Mouse (Mus musculus): ENCODE results near the gene Klhdc3.

Gene Klhdc3

DNA sequence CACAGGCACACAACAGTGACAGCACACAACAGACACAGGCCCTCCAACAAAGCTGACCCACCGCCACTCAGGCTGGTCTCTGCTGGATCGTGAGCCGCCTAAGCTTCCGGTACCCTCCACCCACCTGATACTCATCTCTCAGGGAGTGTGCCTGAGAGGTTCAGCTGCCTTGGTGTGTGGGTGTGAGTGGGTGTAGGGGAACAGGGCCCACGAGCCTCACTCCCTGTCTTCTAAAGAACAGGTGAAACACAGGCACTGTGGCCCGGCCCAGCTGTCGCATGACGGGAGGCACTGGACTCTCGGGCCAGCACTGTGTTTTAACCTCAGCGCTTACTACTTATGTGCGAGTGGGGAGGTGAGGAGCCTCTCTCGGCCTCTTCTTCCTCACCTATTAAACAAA lies 21.4 kb upstream of the Klhdc3 start:
- no peak for DNase-seq (ENCODE audit: low spot score in 2 of 2)

DNA sequence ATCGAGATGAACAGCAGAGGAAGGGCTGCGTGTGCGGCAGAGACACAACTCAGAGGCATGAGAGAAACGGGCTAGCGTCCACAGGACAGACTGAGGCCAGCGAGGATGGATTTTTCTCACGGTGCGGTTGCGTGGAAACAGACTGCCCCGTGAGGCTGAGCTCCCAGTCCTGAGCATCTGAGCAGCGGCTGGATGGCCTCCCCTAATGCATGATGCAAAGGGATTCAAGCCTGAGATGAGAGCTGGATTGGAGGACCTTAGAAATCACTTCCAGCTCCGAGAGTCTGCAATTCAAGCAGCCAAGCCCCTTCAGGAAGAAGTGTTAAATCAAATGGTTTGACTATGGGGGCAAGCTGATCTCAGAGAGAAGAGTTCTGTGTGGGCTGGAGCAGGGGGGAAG lies 20.8 kb upstream of the Klhdc3 start:
- DNase-seq (ENCODE audit: low spot score in 2 of 2) = no peak

DNA sequence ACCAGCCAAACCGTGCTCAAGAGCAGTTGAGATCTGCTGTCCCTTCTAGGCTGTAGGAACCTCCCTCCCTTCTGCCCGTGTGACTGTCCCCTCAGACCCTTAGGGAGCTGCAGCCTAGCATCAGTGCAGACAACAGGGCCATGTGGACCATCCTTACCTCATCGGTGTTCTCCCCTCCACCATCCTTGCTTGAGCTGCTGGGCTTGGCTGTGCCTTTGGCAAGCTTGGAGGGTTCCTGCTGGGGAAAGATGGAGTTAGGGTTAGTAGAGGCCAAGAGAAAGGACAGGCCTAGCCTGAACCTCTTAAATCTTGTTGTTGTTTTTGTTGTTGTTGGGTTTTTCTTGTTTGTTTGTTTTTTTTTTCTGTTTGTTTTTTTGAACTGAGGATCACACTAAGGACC lies 19.2 kb upstream of the Klhdc3 start:
- DNase-seq (ENCODE audit: low spot score in 2 of 2) = no peak

DNA sequence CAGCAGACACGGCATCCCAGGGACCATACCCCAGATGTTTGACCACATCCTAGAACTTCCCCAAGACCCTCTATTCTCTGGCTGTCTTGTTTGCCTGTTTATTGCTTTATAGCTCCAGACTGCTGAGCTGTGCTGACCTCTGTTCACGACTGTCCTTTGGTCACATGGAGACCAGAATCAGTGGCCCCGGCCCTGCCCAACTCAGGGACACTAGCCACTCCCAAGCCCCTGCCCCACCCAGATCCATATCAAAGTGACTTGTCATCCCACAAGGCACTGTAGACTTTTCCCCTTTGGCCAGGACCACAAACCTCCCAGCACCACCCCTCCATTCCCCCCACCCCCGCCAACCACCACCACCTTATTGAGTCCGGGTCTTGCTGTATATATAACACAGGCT lies 18.5 kb upstream of the Klhdc3 start:
- no peak for DNase-seq (ENCODE audit: low spot score in 2 of 2)

DNA sequence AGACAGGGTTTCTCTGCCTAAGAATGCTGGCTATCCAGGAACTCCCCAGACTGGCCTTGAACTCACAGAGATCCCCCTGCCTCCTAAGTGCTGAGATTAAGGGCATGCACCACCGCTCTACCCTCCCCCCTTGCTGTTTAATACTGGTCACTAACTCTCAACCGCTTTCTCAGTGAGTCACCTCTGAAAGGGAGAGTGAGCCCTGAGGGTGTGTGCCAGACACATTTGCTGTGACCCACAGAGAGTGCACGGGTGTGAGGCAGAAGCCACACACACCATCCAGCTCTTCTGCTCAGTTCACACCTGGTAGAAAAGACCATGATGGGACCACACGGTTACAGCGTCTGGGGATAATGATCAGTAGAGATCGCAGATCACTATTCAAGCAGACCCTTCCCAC lies 17.8 kb upstream of the Klhdc3 start:
- no peak for DNase-seq (ENCODE audit: low spot score in 2 of 2)

DNA sequence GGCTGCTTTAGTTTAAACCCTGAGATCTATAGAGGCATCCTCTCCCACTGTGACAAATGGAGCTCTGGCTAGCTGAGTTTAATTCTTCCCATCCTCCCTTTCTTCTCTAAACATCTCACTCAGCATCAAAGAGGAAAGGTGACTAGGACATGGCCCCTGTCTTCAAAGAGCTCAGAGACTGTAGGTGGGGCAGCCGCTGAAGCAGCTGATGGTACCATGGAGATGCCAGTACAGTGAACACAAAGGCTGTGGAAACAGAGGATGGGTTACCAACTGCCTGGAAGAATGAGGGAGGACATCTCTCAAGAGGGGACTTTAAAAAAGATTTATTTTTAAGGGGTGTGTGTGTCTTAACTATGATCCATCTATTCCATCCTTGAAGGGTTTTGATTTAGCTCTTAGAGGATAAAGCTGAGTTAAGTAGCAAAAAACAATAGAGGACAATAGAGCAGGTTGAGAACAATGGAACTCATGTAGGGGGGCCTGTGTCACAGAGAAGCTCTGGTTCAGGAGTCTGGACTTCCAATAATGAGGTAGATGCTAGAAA lies 13.9 kb upstream of the Klhdc3 start:
- DNase-seq (ENCODE audit: low spot score in 2 of 2) = no peak

DNA sequence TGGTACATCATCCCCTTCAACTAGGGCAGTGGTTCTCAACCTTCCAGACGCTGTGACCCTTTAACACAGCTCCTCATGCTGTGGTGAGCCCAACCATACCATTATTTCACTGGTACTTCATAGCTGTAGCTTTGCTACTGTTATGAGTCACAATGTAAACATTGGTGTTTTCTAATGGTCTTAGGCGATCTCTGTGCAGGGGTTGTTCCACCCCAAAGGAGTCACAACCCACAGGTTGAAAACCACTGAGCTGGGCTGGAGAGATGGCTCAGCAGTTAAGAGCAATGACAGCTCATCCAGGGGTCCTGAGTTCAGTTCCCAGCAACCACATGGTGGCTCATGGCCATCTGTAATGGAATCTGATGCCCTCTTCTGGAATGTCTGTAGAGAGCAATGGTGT lies 10.7 kb upstream of the Klhdc3 start:
- no peak for DNase-seq (ENCODE audit: low spot score in 2 of 2)

DNA sequence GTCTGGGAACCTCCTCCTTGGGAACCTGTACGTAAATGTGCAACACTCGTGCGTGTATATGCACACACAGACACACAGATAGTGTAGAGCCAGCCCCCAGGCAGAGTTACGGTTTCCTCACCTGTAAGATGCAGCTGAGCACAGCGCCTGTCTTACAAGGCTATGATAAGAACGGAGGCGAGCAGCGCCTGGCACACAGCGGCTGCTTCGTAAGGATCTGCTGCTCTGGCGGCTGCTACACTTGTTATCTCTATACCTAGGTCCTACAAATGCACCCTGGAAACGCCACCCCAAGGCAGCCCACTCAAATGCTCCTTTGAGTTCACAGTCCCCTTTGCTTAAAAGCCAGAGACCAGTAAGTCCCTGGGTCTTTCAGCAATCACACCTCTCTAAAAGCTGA lies 10.0 kb upstream of the Klhdc3 start:
- peak in 1 of 2 experiments; percentile 12 for DNase-seq (ENCODE audit: low spot score in 2 of 2)

DNA sequence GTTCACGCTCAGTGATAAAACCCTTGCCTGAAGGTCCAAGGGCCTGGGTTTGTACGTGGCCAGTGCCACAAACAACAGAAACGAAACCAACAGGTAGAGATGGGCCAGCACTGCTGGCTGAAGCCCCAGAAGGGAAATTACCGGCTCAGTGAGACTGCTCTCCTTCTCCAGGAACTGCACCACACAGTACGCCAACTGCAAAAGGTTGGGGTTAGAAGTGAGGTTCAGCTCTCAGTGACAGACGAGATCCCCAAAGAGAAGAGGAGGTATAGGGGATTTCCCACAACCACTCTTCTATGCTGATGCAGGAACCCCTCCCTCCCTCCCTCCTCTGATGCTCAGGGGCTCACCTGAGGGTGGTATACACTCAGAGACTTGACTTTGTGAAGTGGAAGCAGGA lies 5.2 kb upstream of the Klhdc3 start:
- DNase-seq (ENCODE audit: low spot score in 2 of 2) = no peak

DNA sequence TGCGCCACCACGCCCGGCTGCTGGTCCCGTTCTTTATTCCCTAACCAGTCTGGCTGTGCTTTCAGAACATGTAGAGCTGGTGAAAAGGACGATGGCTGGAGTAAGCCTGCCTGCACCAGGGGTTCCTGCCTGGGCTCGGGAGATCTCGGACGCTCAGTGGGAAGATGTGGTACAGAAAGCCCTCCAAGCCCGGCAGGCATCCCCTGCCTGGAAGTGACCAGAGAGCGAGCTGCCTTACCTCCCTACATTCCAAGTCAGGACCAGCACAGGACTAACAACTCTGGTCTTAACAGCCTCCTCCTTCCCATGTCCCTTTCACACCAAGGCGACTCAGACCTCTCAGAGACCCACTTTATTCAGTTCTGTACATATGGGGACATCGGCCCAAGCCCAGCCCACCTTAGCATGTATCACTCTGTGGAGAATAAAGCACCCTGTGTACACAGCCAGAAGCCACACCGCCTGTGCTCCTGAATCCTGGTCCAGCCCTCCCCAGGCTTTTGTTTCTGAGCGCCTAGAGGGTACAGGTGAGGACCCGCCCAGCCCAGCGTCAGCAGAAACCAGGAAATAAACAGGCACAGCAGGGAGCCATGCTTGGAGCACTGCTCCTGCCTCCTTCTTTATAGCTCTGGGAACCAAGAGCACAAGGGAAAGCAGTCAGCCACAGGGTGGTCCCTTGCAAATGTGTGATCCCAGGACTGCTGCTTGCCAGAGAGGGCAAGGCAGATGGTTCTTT lies 2.1 kb upstream of the Klhdc3 start:
- no peak for DNase-seq (ENCODE audit: low spot score in 2 of 2)

DNA sequence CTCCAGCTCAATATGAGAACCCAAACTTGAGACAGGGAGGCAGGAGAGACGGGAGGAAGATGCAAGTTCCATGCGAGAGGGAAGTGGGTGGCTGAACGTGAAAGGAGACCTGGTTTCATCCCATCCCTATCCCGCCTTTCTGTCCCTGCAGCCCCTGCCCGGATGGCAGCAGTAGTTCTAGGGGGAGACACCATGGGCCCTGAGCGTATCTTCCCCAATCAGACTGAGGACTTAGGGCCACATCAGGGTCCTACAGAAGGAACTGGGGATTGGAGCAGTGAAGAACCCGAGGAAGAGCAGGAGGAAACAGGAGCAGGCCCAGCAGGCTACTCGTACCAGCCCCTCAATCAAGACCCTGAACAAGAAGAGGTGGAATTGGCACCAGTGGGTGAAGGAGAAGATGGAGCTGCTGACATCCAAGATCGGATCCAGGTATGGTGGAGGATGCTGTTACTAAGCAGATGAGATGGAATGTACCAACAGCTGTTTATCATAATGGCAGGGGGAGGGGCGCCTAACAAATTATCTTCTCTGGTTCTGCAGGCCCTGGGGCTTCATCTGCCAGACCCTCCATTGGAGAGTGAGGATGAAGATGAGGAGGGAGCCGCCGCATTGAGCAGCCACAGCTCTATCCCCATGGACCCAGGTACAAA lies 878 bp upstream of the Klhdc3 start:
- peak in 1 of 2 experiments; percentile 31 for DNase-seq (ENCODE audit: low spot score in 2 of 2)

DNA sequence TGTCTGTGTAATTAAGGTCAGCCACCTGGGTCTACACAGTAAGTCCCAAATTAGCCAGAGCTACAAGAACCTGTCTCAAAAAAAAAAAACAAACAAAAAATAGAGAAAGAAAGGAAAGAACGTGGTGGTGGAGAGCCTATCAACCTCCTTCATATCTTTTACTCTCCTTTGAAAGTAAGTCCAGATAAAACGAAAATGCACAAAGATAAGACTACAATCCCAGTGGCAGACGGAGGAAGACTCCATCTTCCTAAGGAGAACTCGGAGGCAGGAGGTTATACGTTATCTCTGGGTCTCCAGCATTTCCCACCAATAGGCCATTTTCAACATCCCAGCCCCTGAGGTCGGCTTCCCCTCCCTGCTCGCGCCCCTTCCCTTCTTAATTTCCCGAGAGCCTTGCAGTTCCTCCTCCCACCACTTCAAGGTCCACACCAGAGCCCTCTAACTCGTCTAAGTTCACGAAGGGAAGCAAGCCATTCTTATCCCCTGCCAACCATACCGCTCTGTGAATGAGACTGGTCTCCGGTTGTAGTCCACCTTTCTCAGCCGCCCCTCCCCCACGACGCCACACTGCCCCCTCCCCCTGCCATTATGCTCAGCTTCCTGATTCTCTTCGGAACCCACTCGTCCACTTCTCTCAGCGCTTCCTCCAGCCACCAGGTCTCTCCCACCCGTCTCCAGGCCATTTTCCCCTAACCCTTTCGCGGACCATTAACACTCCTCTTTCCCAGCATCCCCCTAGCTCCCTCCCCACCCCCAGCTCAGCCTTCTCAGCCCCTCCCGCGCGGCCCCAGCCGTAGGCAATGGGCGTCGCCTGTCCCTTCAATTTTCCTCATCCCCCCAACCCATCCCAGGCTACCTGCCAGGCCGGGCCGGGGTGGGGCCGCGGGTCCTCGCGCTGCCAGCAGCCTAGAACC lies 613 bp downstream of the Klhdc3 start:
- DNase-seq (ENCODE audit: low spot score in 2 of 2) = peak; percentile 31 to 68

DNA sequence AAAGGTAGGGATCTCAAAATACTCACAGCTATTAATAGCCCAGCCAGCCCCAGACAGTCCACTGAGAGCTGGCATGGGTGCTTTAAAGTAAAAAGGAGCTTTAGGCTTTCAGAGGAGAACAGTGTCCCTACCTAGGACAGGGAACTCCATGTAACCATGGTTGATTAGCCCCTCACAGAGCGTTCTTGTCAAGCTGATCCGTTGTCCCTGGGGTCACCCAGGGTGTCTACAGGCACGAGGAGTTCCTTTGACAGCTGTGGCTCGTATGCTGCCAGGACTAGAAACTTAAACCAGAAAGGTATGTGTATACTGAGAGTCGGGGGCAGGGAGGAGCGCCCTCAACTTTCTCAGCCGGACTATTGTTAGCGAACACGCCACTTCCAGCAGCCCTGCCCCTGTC lies 1.8 kb downstream of the Klhdc3 start:
- DNase-seq (ENCODE audit: low spot score in 2 of 2) = no peak

DNA sequence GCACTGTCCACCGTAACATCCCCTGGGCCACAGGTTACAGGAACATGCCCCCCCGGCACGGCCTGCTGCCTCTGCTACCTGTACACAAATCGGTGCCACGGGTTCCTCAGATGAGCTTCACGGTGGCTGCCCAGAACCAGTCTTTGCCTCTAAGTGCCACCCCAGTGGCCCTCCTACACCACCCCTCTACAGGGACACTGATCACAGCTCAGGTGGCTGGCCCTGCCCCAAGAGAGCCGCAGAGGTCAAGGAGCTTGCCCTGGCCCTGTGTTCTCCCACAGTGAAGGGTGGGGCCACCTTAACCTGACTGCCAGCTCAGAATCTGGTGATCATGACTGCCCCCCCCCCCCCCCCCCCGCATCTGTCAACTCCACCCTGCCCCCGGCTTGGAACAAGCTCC lies 2.3 kb downstream of the Klhdc3 start, which contains the start of gene Mea1:
TSS of gene Mea1 (plus strand) at position 378 of the 400 bp plus-strand sequence.
- DNase-seq (ENCODE audit: low spot score in 2 of 2) = no peak

DNA sequence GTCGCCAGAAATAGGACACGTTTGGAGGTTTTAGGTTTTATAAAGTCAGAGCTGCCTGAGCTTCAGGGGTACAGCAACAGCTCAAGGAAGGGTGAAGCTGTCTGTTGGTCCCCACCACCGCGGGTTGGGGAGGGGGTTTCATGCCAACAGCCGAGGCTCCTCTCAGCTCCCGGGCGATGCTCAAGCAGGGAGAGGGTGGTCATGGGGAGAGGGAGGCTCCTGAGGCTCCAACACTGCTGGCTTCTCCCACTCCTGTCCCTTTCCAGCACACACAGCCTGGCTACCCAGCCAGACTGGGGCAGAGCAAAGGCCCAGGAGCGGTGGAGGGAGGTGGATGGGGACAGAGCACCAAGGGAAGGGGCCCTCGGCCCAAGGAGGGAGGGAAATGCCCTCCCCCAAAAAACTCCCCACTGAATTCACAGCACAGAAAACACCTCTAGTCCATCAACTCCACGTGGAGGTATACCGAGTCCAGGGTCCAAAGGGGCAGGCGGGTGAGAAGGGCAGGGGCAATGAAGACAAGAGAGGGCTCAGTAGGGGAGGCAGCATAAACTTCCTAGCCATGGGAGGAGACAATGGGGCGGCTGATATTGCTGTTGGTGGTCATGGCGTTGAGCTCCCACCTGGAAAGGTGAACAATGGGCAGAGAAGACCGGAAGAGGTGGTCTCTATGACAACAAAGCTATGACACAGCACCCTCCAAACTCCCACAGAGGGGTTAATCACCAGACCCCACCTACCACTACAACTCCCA lies 6.0 kb downstream of the Klhdc3 start:
- DNase-seq (ENCODE audit: low spot score in 2 of 2) = no peak

DNA sequence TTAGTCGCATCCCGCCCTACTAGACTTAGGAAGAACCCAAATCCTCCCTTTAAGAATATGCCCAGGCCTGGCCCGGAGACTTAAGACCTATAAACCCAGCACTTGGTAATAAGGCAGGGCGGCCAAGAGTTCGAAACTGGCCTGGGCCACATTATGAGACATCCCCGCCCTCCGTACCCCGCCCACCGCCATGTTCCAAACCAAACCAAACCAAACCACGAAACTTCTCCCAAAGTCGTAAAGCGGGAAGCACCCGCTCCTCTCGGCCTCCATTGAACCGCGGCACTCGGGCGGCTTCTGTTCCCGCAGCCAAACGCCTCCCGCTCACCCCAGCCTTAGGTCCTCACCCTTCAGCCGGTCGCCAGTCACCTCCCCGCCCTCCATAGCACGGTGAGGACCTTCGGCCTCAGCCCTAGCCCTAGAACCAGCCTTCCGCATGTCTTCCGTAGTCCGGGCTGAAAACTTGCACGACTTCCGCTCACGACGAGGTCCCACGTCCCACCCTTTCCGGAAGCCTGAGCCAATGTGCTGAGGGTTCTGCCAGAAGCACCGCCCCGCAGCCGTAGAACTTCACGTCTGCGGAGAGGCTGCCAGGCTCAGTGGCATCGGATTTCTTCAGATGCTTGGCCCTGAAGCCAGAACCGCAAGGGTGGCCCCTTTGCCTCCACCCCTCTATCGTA lies 6.7 kb downstream of the Klhdc3 start, which contains the start of gene Rrp36:
TSS of gene Rrp36 (minus strand) at position 503 of the 680 bp plus-strand sequence.
- peak; percentile 76 to 92 for DNase-seq (ENCODE audit: low spot score in 2 of 2)

DNA sequence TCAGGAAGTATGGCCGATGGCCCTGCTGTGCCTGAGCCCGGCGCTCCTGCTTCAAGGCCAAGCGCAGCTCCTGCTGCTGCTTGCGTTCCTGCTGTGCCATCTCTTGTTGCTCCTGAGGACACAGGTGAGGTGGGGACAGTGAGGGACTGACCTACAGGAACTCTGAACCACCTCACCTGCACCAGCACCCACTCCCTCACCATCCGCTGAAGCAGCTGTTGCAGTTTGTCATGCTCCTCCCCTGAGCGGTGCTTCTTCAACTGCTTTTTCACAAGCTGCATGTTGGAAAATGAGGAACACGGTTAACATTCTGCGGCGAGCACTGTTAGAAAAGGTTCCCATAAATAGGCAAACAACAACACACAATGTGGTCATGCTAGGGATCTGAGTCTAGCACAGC lies 10.8 kb downstream of the Klhdc3 start:
- DNase-seq (ENCODE audit: low spot score in 2 of 2) = no peak

DNA sequence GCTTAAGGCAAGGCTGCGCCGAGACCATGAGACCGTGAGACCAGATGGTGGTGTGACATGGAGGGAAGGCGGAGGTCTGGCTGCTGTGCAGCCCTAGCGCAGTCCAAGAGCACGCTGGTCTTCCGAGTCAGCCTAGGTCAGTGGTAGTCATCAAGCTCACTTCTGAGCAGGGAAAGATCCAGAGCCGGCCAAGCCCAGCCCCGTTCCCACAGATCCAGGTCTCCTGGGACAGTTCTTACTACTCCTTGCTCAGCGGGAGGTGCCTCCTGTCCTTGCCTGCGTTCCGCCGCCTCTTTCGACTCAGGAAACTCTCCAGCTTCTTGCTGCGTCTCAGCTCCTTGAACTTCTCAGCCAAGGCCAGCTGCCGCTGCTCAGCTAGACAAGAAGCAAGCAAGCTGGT lies 13.0 kb downstream of the Klhdc3 start:
- no peak for DNase-seq (ENCODE audit: low spot score in 2 of 2)

DNA sequence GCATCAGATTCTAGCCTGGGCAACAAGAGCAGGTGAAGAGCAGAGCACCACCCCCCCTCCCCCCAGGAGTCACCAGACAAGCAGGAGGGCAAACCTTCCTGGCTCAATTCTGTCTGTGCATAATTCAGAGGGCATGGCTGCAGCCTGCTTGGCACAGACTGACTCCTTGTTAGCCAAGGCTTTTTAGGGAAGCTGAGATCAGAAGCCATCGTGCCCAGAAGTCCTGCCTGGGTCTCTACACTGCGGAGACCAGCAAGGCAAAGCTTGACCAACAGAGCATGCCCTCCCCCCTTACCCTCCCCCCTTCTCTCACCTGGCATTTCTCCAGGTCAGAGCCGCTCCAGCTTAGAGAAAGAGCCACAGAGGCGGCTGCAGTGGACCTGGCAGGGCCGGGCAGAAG lies 18.0 kb downstream of the Klhdc3 start:
- DNase-seq (ENCODE audit: low spot score in 2 of 2) = no peak

DNA sequence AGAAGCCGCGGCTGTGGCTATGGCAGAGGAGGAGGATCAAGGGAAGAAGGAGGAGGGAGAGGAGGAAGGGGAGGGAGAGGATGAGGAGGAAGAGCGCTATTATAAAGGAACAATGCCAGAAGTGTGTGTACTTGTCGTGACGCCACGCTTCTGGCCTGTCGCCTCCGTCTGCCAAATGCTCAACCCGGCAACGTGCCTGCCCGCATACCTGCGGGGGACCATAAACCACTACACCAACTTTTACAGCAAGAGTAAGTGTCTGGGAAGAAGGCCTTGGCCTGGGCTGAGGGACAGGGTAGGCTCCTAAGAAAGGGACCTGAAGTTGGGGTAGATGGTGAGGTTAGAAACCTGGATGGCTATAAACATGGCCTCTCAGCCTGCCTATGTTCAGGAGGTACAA lies 18.7 kb downstream of the Klhdc3 start:
- no peak for DNase-seq (ENCODE audit: low spot score in 2 of 2)

DNA sequence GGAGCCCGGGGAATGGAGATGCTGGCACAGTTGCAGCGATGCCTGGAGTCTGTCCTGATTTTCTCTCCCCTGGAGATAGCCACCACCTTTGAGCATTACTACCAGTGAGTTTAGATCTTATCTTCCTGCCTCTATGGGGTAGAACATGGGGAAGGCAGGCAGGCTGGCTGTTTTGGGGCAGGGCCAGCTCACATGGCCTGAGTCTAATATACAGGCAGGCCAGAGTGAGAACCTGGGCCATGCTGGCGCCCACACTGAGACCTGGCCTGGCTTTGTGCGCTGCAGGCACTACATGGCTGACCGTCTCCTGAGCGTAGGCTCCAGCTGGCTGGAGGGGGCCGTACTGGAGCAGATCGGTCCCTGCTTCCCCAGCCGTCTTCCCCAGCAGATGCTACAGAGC lies 19.4 kb downstream of the Klhdc3 start:
- DNase-seq (ENCODE audit: low spot score in 2 of 2) = no peak

Measured in spleen, postnatal 10 days (tissue).